Mouse (Mus musculus) liver, embryonic 13.5 days (tissue): ENCODE results near the gene Svs1. TPM values are rescaled to one million over a fixed set of nuclear protein-coding genes. Genes with fewer than 3 reads are reported as not detected.

Experiments
- ATAC-seq: fragments of 200-750 bp; cut with Nextera tagmentation; 2 replicates; pipeline ENCODE4 v1.8.0; 2017; ENCODE audit warnings: low read depth, mild to moderate bottlenecking, moderate number of reproducible peaks, moderate library complexity
- DNase-seq: peaks from one replicate; pipeline ENCODE4 v3.0.0; 2022
- H3K27ac ChIP-seq: fragments of 300-500 bp; sonication (generic); 2 replicates; pipeline ENCODE4 v1.5.1; 2015; ENCODE audit warnings: moderate library complexity, mild to moderate bottlenecking, inconsistent platforms
- H3K27me3 ChIP-seq: fragments of 300-500 bp; sonication (generic); 2 replicates; pipeline ENCODE4 v1.6.1; 2015; ENCODE audit warnings: mild to moderate bottlenecking, inconsistent platforms
- H3K36me3 ChIP-seq: fragments of 300-500 bp; sonication (generic); 2 replicates; pipeline ENCODE4 v1.6.1; 2015; ENCODE audit warnings: mild to moderate bottlenecking, inconsistent platforms
- H3K4me1 ChIP-seq: fragments of 300-500 bp; sonication (generic); replicated peaks from 2 replicates; pipeline ENCODE4 v1.6.1; 2015; ENCODE audit warnings: inconsistent platforms
- H3K4me2 ChIP-seq: fragments of 300-500 bp; sonication (generic); 2 replicates; pipeline ENCODE4 v1.6.1; 2015; ENCODE audit warnings: inconsistent platforms, mild to moderate bottlenecking, moderate library complexity
- H3K4me3 ChIP-seq: fragments of 300-500 bp; sonication (generic); replicated peaks from 2 replicates; pipeline ENCODE4 v1.5.1; 2015; ENCODE audit warnings: mild to moderate bottlenecking, inconsistent platforms
- H3K9ac ChIP-seq: fragments of 300-500 bp; sonication (generic); 2 replicates; pipeline ENCODE4 v1.6.1; 2015; ENCODE audit warnings: mild to moderate bottlenecking, inconsistent platforms
- H3K9me3 ChIP-seq: fragments of 300-500 bp; sonication (generic); replicated peaks from 2 replicates; pipeline ENCODE4 v1.6.1; 2016; ENCODE audit warnings: inconsistent platforms
- WGBS: fragments of 180-500 bp; shearing (Covaris S2); methylation state at CpG from one replicate; pipeline ENCODE4 v1.1.7; 2015; ENCODE audit not compliant: insufficient replicate concordance; 5-methylcytosine and 5-hydroxymethylcytosine counted together
- polyA plus RNA-seq: library from polyadenylated mRNA; unstranded; fragments of >200 nt; fragmentation: Nextera tagmentation; extraction: Ambion mirVana; gene quantifications from 2 replicates; pipeline ENCODE4 v1.2.1, GENCODE M21; 2015

The Svs1 gene
- polyA plus RNA-seq, 1 experiment from 2014 or later: not detected

DNA sequence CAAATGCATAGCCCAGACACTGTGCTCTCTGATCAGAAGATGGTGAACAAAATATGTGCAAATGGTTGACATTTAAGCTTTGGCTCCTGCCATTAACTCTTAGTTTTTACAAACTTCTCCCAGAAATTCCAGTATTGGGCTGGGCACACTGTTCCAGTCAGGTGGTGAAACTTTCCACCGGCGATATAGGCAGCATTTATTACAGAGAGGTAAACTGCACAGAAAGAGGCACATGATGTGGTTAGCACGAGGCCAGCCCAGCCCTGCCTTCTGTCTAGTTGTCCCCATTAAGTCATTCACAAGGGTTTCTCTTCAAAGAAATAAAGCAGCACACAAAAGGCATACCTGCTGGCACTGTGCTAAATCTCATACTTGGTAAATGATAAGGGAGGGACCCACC is 42.0 kb downstream of the Svs1 start:
- H3K4me3 ChIP-seq: no peak overlapping the region
- no peaks in the 10 kb centered on the region for H3K4me1 ChIP-seq
- H3K27me3 ChIP-seq: no peaks in the 10 kb centered on the region; the same call in 1 of the 2 replicates
- WGBS: 64% methylated on average over 3 of the region's 3 CpGs
- ATAC-seq (no peak), DNase-seq (no peak)
- H3K36me3 ChIP-seq: no peaks in the 10 kb centered on the region
- H3K4me2 ChIP-seq: no peak overlapping the region
- no peaks in the 10 kb centered on the region for H3K9me3 ChIP-seq
- H3K27ac ChIP-seq: no peak overlapping the region
- H3K9ac ChIP-seq: no peak overlapping the region

- H3K9me3 ChIP-seq: no peaks in the 10 kb centered on the region
- ATAC-seq: no peak
- H3K27ac ChIP-seq: no peak overlapping the region
- no peaks in the 10 kb centered on the region for H3K36me3 ChIP-seq
- H3K9ac ChIP-seq: no peak overlapping the region
- no peaks in the 10 kb centered on the region for H3K4me1 ChIP-seq
- no peak overlapping the region for H3K4me2 ChIP-seq
- H3K27me3 ChIP-seq: peaks cover 14% of the 10 kb centered on the region
- 64% methylated on average over 4 of the region's 4 CpGs for WGBS
- DNase-seq: no peak
- no peak overlapping the region for H3K4me3 ChIP-seq
Observed at GRCm38 (mm10) chr6:49031230-49031629, 44.6 kb downstream of the Svs1 start.

DNA sequence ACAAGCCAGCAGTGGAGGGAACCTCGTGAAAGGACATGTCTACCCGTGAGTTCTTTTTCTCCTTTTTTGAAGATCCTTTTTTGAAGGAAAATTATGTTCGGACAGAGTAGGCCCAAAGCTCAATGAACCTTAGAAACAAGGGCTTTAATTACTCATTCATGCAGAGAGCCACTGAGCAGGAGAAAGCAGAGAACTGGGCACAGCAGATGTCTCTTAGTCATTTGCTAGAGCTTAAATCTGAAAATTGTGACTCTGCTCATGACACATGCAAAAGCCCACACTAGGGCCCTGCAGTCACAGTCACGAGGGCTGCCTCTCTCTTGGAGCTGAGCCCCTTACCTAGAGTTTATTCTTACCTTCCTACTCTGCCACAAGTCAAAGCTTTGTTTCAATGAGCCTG is 46.1 kb downstream of the Svs1 start:
- Histone ChIP-seq H3K4me3 (no peak overlapping the region), H3K27ac (no peak overlapping the region), H3K36me3 (no peaks in the 10 kb centered on the region), H3K9me3 (no peaks in the 10 kb centered on the region), H3K4me1 (peaks cover 9% of the 10 kb centered on the region), H3K4me2 (no peak overlapping the region), H3K9ac (no peak overlapping the region), H3K27me3 (peaks cover 29% of the 10 kb centered on the region)
- WGBS: 63% methylated on average over 4 of the region's 4 CpGs
- no peak for DNase-seq
- ATAC-seq: no peak

GRCm38 (mm10) chr6:49036275-49037267 is 49.9 kb downstream of the Svs1 start, which contains the start of gene Gpnmb:
Gene Gpnmb, plus strand, starts transcription at chr6:49036546.
- Histone ChIP-seq H3K27ac (no peak within 1 kb of the TSS), H3K36me3 (no peaks in the 10 kb centered on the region), H3K27me3 (peaks cover 33% of the 10 kb centered on the region), H3K4me1 (peaks cover 11% of the 10 kb centered on the region), H3K4me3 (no peak within 1 kb of the TSS), H3K9me3 (no peaks in the 10 kb centered on the region), H3K4me2 (peak within 1 kb of the TSS; percentile 25), H3K9ac (no peak within 1 kb of the TSS)
- DNase-seq: no peak
- WGBS: 23% methylated on average over 28 of the region's 28 CpGs
- no peak for ATAC-seq

DNA sequence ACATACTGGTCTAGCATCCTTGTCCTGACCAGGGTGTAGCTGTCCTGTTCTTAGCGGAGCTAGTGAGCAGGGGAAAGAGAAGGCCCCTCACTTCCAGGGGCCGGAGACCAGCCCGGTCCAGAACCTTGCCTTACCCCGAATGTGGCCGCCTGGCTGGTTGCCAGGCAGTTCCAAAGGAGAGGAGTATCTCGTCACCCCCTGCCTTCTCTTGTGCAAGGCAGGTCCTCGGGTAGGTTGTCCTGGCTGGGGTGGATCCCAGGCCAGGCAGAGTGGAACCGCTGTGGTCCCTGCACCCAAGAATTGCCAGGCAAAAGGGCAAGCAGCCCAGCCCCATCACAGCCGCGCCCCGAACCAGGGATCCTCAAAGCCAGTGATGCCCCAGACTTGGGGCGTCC is 50.6 kb downstream of the Svs1 start:
- no peaks in the 10 kb centered on the region for H3K9me3 ChIP-seq
- no peak for DNase-seq
- H3K9ac ChIP-seq: no peak overlapping the region
- no peak overlapping the region for H3K27ac ChIP-seq
- H3K36me3 ChIP-seq: no peaks in the 10 kb centered on the region
- no peak for ATAC-seq
- WGBS: 44% methylated on average over 12 of the region's 12 CpGs
- peaks cover 33% of the 10 kb centered on the region for H3K27me3 ChIP-seq
- no peak overlapping the region for H3K4me2 ChIP-seq
- H3K4me3 ChIP-seq: no peak overlapping the region
- H3K4me1 ChIP-seq: peaks cover 11% of the 10 kb centered on the region

- peak overlapping the region; percentile 47 for H3K4me2 ChIP-seq
- ATAC-seq (no peak), DNase-seq (peak; percentile 11)
- no peaks in the 10 kb centered on the region for H3K9me3 ChIP-seq
- peak overlapping the region; percentile 29 for H3K4me3 ChIP-seq
- peaks cover 31% of the 10 kb centered on the region for H3K27me3 ChIP-seq
- H3K27ac ChIP-seq: no peak overlapping the region
- WGBS: 11% methylated on average over 18 of the region's 18 CpGs
- H3K4me1 ChIP-seq: peaks cover 11% of the 10 kb centered on the region
- H3K36me3 ChIP-seq: no peaks in the 10 kb centered on the region
- no peak overlapping the region for H3K9ac ChIP-seq
Observed at GRCm38 (mm10) chr6:49039470-49040180, 53.0 kb downstream of the Svs1 start.

Other genes with a start within 250 kb of the Svs1 start
- 6.4 and 6.5 TPM in 2 replicates for gene Gimap1, start 247.8 kb upstream of the Svs1 start, polyA plus RNA-seq
- 2.8 and 3.3 TPM in 2 replicates for gene Gimap5, start 240.7 kb upstream of the Svs1 start, polyA plus RNA-seq
- 0.05 TPM in 1 of 2 replicates, not detected in the other for gene Gimap3, start 216.0 kb upstream of the Svs1 start, polyA plus RNA-seq
- gene Tmem176a, start 145.9 kb upstream of the Svs1 start, polyA plus RNA-seq: 72.2 and 77.0 TPM in 2 replicates
- 110 and 119 TPM in 2 replicates for gene Tmem176b, start 145.4 kb upstream of the Svs1 start, polyA plus RNA-seq
- not detected in 2 replicates for gene Aoc1, start 114.0 kb upstream of the Svs1 start, polyA plus RNA-seq
- gene 1600015I10Rik, start 57.0 kb upstream of the Svs1 start, polyA plus RNA-seq: not detected in 2 replicates
- not detected in 2 replicates for gene Doxl2, start 11.9 kb upstream of the Svs1 start, polyA plus RNA-seq
- gene Gpnmb, start 49.7 kb downstream of the Svs1 start, polyA plus RNA-seq: 0.25 and 0.39 TPM in 2 replicates
- gene Malsu1, start 86.9 kb downstream of the Svs1 start, polyA plus RNA-seq: 49.4 and 50.6 TPM in 2 replicates
- 21.4 and 25.4 TPM in 2 replicates for gene Igf2bp3, start 228.1 kb downstream of the Svs1 start, polyA plus RNA-seq